ENCODE assay signal across 8 mouse cellular contexts in the genomic region with DNA sequence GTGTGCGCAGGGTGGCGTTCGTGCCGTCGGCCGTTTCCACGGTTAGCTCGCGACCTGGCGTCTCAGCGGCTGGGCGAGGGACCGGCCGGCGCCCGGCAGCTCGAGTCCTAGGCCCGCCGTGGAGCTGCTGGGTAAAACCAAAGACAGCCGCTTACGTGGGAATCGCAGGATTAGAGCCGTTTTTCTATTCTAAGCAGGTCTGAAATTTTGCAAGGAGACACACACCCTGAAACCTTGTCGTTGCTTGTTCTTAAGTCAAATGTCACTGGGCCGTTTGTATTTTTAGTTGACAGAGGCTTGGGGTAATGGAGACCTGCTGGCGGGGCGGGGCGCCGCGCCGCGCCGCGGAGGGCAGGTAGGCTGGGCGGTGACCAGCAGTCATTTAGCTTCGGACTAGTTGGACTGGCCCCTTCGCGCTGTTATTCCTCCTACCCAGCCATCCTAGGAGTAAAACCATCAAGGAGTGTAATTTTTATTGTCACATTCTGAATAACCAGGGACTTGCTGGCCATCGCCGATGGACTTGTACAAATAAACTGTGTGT. TPM values are rescaled to one million over a fixed set of nuclear protein-coding genes. Genes with fewer than 3 reads are reported as not detected.
DNase-seq lines count a peak whose midpoint lies in the region; ATAC-seq and TF ChIP-seq lines count a peak whose summit lies in the region.

No protein-coding gene starts in this region.

- ATAC-seq in forebrain, embryonic 12.5 days (ENCODE audit: low FRiP score): peak; percentile 9; the same call in 1 of the 2 replicates
- ATAC-seq in midbrain, embryonic 16.5 days: peak; percentile 12

- H3K4me3 ChIP-seq in E14TG2a.4 (replicated peaks; ENCODE audit: low read length): peak overlapping the region; percentile 96
- H3K4me3 ChIP-seq in forebrain, embryonic 12.5 days (replicated peaks): peak overlapping the region; percentile 91
- peak overlapping the region; percentile 94 for H3K4me3 ChIP-seq in limb, embryonic 10.5 days
- peak overlapping the region; percentile 99 for H3K4me3 ChIP-seq in midbrain, embryonic 16.5 days (ENCODE audit: low read depth, low read length)

- H3K36me3 ChIP-seq in E14TG2a.4 (ENCODE audit: insufficient read depth, low read length): peaks cover 61% of the 10 kb centered on the region
- H3K36me3 ChIP-seq in forebrain, embryonic 12.5 days (replicated peaks): peaks cover 32% of the 10 kb centered on the region
- peaks cover 61% of the 10 kb centered on the region for H3K36me3 ChIP-seq in limb, embryonic 10.5 days
- H3K36me3 ChIP-seq in midbrain, embryonic 16.5 days (ENCODE audit: control insufficient read depth, insufficient read depth, low read length): peaks cover 34% of the 10 kb centered on the region

- no peaks in the 10 kb centered on the region for H3K27me3 ChIP-seq in E14TG2a.4 (ENCODE audit: insufficient read depth, low read length)
- no peaks in the 10 kb centered on the region for H3K27me3 ChIP-seq in forebrain, embryonic 12.5 days
- no peaks in the 10 kb centered on the region for H3K27me3 ChIP-seq in limb, embryonic 10.5 days (ENCODE audit: low read depth, poor library complexity, severe bottlenecking)
- no peaks in the 10 kb centered on the region for H3K27me3 ChIP-seq in midbrain, embryonic 16.5 days (ENCODE audit: control insufficient read depth, insufficient read depth, low read depth, low read length)

- H3K27ac ChIP-seq in forebrain, embryonic 12.5 days: peak overlapping the region; percentile 69
- peak overlapping the region; percentile 89 for H3K27ac ChIP-seq in limb, embryonic 10.5 days
- peak overlapping the region; percentile 78 for H3K27ac ChIP-seq in midbrain, embryonic 16.5 days (ENCODE audit: low read length)

- H3K4me1 ChIP-seq in E14TG2a.4 (replicated peaks; ENCODE audit: low read depth, low read length): peaks cover 27% of the 10 kb centered on the region
- H3K4me1 ChIP-seq in forebrain, embryonic 12.5 days: peaks cover 19% of the 10 kb centered on the region
- peaks cover 18% of the 10 kb centered on the region for H3K4me1 ChIP-seq in limb, embryonic 10.5 days
- peaks cover 31% of the 10 kb centered on the region for H3K4me1 ChIP-seq in midbrain, embryonic 16.5 days (ENCODE audit: control insufficient read depth, insufficient read depth, low read length)

- WGBS in forebrain, embryonic 12.5 days: 3% methylated on average over 40 of the region's 40 CpGs
- 1% methylated on average over 40 of the region's 40 CpGs for WGBS in limb, embryonic 10.5 days
- 2% methylated on average over 40 of the region's 40 CpGs for WGBS in midbrain, embryonic 16.5 days

- DNase-seq in adrenal gland, postnatal 14 days: peak; percentile 45
- no peak for DNase-seq in adrenal gland, postnatal 25 days
- DNase-seq in limb, embryonic 10.5 days (ENCODE audit: low spot score): no peak
- DNase-seq in layer of hippocampus, adult 8-10 months (ENCODE audit: low spot score in 2 of 2): no peak
- no peak for DNase-seq in left cerebral cortex, postnatal 10 days (ENCODE audit: extremely low spot score in 1 of 2, low spot score in 2 of 2)

- TF ChIP-seq CTCF in E14TG2a.4 (conservative IDR thresholded peaks at IDR 0.05; ENCODE audit: low read length): no peak

- peak overlapping the region; percentile 74 for H3K4me2 ChIP-seq in forebrain, embryonic 12.5 days
- H3K4me2 ChIP-seq in midbrain, embryonic 16.5 days (ENCODE audit: low read length): peak overlapping the region; percentile 97

- H3K9ac ChIP-seq in forebrain, embryonic 12.5 days: peak overlapping the region; percentile 81
- H3K9ac ChIP-seq in midbrain, embryonic 16.5 days (ENCODE audit: low read depth, low read length): peak overlapping the region; percentile 91

- no peaks in the 10 kb centered on the region for H3K9me3 ChIP-seq in E14TG2a.4 (ENCODE audit: low read length)
- H3K9me3 ChIP-seq in forebrain, embryonic 12.5 days: no peaks in the 10 kb centered on the region
- H3K9me3 ChIP-seq in limb, embryonic 10.5 days (replicated peaks): no peaks in the 10 kb centered on the region
- no peaks in the 10 kb centered on the region for H3K9me3 ChIP-seq in midbrain, embryonic 16.5 days (replicated peaks; ENCODE audit: control insufficient read depth, low read length, poor library complexity, severe bottlenecking)

- intact Hi-C loops in left cerebral cortex, postnatal 10 days (cut with DNase I): no loop called here

RNA-seq across cellular contexts. Expression of a gene that starts 0.4 kb away (rescaled TPM):
- total RNA-seq in adrenal gland, postnatal 14 days (2021): 60.5 and 66.7 TPM in 2 replicates
- 63.0 and 72.8 TPM in 2 replicates for total RNA-seq in adrenal gland, postnatal 25 days (2021)
- 108 and 110 TPM in 2 replicates for polyA plus RNA-seq in forebrain, embryonic 12.5 days (2016; fragmentation: Nextera tagmentation; extraction: Ambion mirVana)
- 102 and 115 TPM in 2 replicates for polyA plus RNA-seq in limb, embryonic 10.5 days (2016; fragmentation: Nextera tagmentation; extraction: Ambion mirVana)
- polyA plus RNA-seq in midbrain, embryonic 16.5 days (2015; fragmentation: Nextera tagmentation; extraction: Ambion mirVana): 119 and 132 TPM in 2 replicates
- total RNA-seq in layer of hippocampus, adult 8-10 months (2022): 10 to 100 TPM; 50.1 to 60.1 (median 56.9) TPM
- 10 to 100 TPM; 57.8 to 63.8 TPM for total RNA-seq in left cerebral cortex, postnatal 10 days (2021)

RNA-seq across cellular contexts. Expression of a gene that starts 0.5 kb away (rescaled TPM):
- total RNA-seq in adrenal gland, postnatal 14 days (2021): 95.9 and 97.8 TPM in 2 replicates
- 96.7 and 98.8 TPM in 2 replicates for total RNA-seq in adrenal gland, postnatal 25 days (2021)
- 51.8 and 53.3 TPM in 2 replicates for polyA plus RNA-seq in forebrain, embryonic 12.5 days (2016; fragmentation: Nextera tagmentation; extraction: Ambion mirVana)
- 57.5 and 63.1 TPM in 2 replicates for polyA plus RNA-seq in limb, embryonic 10.5 days (2016; fragmentation: Nextera tagmentation; extraction: Ambion mirVana)
- polyA plus RNA-seq in midbrain, embryonic 16.5 days (2015; fragmentation: Nextera tagmentation; extraction: Ambion mirVana): 60.9 and 62.5 TPM in 2 replicates
- 10 to 100 TPM; 61.1 to 67.4 (median 63.8) TPM for total RNA-seq in layer of hippocampus, adult 8-10 months (2022)
- 10 to 100 TPM; 40.8 to 41.4 TPM for total RNA-seq in left cerebral cortex, postnatal 10 days (2021)
